Mouse (Mus musculus) limb, embryonic 10.5 days (tissue): ENCODE results near the gene Rubcnl. TPM values are rescaled to one million over a fixed set of nuclear protein-coding genes. Genes with fewer than 3 reads are reported as not detected.
A peak's percentile ranks its signal among the peaks of the same experiment; 100 is the strongest.

Source experiments
- DNase-seq: peaks from one replicate; pipeline ENCODE4 v3.0.0-alpha.2; 2017; ENCODE audit warnings: low spot score
- H3K27ac ChIP-seq: fragments of 300-500 bp; sonication (generic); 2 replicates; pipeline ENCODE4 v1.5.1; 2016; ENCODE audit warnings: mild to moderate bottlenecking
- H3K27me3 ChIP-seq: fragments of 300-500 bp; sonication (generic); 2 replicates; pipeline ENCODE4 v1.6.1; 2016; ENCODE audit warnings: low read depth, mild to moderate bottlenecking; ENCODE audit not compliant: poor library complexity, severe bottlenecking
- H3K36me3 ChIP-seq: fragments of 300-500 bp; sonication (generic); 2 replicates; pipeline ENCODE4 v1.6.1; 2016; ENCODE audit warnings: mild to moderate bottlenecking, moderate library complexity
- H3K4me1 ChIP-seq: fragments of 300-500 bp; sonication (generic); 2 replicates; pipeline ENCODE4 v1.6.1; 2016
- H3K4me3 ChIP-seq: fragments of 300-500 bp; sonication (generic); 2 replicates; pipeline ENCODE4 v1.5.1; 2016; ENCODE audit warnings: mild to moderate bottlenecking, moderate library complexity
- H3K9me3 ChIP-seq: fragments of 300-500 bp; sonication (generic); replicated peaks from 2 replicates; pipeline ENCODE4 v1.6.1; 2016; ENCODE audit warnings: mild to moderate bottlenecking
- WGBS: fragments of 180-500 bp; shearing (Covaris S2); methylation state at CpG from one replicate; pipeline ENCODE4 v1.1.7; 2016; 5-methylcytosine and 5-hydroxymethylcytosine counted together
- polyA plus RNA-seq: library from polyadenylated mRNA; unstranded; fragments of >200 nt; fragmentation: Nextera tagmentation; extraction: Ambion mirVana; gene quantifications from 2 replicates; pipeline ENCODE4 v1.2.1, GENCODE M21; 2016

Gene Rubcnl
- polyA plus RNA-seq, 1 experiment from 2014 or later, result 0.30 TPM

DNA sequence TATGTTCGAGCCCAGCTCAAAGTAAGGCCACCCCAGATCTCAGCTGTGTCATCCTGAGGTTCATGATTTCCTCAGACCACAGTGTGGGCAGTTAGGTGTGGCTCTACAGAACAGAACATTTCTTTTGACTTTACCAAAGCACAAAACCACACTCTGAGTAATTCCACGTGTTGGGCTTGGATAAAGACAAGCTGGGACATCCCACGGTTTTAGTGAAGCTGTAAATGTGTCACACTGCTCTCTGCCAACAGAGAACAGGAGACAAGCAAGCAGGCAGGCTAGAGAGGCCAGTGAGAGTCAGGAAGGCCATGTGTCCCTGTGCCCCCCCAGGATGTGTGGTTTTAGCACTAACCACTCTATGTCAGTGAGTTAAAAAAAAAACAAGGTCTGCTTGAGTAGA lies 19.3 kb upstream of the Rubcnl start:
- Histone ChIP-seq H3K4me3 (no peak overlapping the region), H3K27ac (no peak overlapping the region), H3K4me1 (no peaks in the 10 kb centered on the region), H3K27me3 (no peaks in the 10 kb centered on the region), H3K9me3 (no peaks in the 10 kb centered on the region), H3K36me3 (no peaks in the 10 kb centered on the region)
- WGBS, result 48% methylated on average over 3 of the region's 3 CpGs
- DNase-seq, result no peak

DNA sequence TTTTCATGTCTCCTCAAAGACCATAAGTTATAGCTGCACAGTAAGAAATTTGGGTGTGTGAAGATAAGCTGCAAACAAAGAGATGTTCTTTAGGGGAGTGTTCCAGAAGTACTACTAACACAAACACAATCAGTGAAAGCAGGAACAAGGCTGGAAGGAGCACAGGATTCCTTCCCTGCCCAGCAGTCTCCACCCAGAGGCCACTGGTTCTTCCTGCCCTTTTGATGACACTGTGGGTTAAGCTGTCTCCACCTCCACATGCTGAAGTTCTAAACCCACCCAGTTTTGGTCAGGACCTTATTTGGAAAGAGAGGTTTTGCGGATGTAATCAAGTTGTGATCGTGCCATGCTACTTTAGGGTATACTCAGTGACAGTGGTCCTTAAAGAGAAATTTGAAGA lies 18.8 kb upstream of the Rubcnl start:
- no peak overlapping the region for H3K27ac ChIP-seq
- H3K9me3 ChIP-seq, result no peaks in the 10 kb centered on the region
- H3K27me3 ChIP-seq, result no peaks in the 10 kb centered on the region
- H3K4me3 ChIP-seq, result no peak overlapping the region
- H3K4me1 ChIP-seq, result no peaks in the 10 kb centered on the region
- H3K36me3 ChIP-seq, result no peaks in the 10 kb centered on the region
- no peak for DNase-seq
- 96% methylated on average over 2 of the region's 2 CpGs for WGBS

DNA sequence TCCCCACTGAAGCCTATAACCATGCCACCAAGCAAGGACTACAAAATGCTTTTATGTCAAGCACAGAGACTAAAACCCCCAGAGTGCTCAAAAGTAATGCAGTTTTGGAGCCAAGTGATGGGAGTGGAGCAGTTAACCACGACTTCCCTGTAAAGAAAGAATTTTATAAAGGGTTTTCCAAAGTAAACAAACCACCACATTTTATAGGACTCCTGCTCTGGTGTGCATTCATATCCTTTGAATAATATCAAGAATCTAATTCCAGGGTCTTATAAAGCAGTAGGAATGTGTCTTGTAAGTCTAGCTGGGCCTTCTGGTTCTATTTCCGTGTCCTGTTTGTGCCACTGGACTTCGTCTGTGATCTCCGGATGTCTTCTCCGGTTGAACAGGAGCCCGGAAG lies 14.5 kb upstream of the Rubcnl start:
- Histone ChIP-seq H3K4me3 (no peak overlapping the region), H3K4me1 (no peaks in the 10 kb centered on the region), H3K36me3 (no peaks in the 10 kb centered on the region), H3K27ac (no peak overlapping the region), H3K9me3 (no peaks in the 10 kb centered on the region), H3K27me3 (no peaks in the 10 kb centered on the region)
- 91% methylated on average over 6 of the region's 6 CpGs for WGBS
- no peak for DNase-seq

DNA sequence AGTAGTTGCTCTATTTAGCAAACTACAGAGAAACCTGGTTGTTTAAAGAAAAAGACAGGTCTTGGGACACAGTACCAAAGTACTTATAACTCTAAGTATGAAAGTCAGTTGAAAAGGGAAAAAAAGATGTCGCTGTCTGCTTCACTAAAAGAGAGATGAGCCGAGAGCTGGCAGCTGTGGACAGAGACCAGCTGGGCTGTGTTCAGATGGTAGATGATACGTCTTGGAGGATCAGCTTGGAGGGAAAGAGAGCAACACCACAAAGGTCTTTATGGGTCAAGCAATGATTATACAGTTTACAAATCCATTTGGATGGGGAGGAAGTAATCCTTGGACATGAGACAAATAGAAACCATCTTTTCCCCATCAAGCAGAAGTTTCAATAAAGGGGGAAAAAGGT lies 12.5 kb upstream of the Rubcnl start:
- H3K27ac ChIP-seq, result no peak overlapping the region
- DNase-seq, result no peak
- no peaks in the 10 kb centered on the region for H3K9me3 ChIP-seq
- H3K4me3 ChIP-seq, result no peak overlapping the region
- WGBS, result 80% methylated on average over 3 of the region's 3 CpGs
- H3K27me3 ChIP-seq, result no peaks in the 10 kb centered on the region
- no peaks in the 10 kb centered on the region for H3K36me3 ChIP-seq
- H3K4me1 ChIP-seq, result no peaks in the 10 kb centered on the region

DNA sequence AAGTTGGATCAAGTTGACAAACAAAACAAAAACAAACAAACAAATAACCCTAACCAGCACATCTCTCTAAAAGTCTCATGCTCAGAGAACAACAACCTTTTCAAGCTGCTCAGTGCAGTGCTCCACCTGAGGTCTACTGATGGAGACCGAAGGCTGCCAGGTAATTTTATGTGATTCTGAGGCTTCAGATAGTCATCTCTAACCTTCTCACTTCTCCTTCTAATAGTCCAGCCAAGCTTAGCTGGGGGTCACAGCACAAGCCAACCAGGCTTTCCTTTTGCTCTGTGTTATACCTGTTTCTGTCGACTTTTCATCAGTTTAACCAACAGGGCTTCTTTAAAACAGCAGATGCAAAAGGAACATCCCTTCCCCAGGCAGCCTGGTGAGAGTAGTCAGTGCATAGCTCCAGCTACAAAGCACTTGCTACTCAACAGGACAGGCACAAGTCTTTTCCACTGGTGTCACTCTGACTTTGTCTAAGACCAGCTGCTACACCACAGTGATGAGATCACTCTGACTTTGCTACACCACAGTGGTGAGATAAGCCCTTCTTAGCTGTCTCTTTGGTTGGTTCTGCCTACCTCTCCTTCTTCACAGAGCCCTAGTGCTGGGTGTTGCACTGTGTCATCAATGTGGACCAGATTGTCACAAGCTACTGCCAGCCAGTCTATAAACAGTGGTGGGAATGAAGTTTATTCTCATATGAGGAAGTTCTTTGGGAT lies 10.2 kb upstream of the Rubcnl start:
- H3K36me3 ChIP-seq, result no peaks in the 10 kb centered on the region
- no peak for DNase-seq
- no peak overlapping the region for H3K4me3 ChIP-seq
- no peaks in the 10 kb centered on the region for H3K9me3 ChIP-seq
- H3K4me1 ChIP-seq, result no peaks in the 10 kb centered on the region
- 89% methylated on average over 2 of the region's 2 CpGs for WGBS
- H3K27ac ChIP-seq, result no peak overlapping the region
- no peaks in the 10 kb centered on the region for H3K27me3 ChIP-seq

DNA sequence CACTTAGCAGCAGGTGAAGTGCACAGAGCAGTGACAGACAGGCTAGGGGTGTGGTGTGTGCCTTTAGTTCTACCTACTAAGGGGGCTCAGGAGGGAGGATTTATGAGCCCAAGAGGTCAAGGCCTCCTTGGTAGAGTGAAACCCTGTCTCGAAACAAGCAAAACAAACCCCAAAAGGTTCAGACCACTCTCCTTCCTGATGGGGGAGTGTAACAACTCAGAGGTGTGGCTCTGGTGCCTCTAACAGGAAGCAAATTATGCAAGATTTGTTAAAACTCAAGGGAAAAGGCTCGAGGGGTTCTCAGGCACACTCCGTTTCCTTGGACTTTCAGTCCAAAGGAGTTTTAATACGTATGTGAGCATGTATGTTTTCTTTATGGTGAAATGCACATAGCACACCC lies 5.5 kb upstream of the Rubcnl start:
- DNase-seq, result no peak
- 63% methylated on average over 4 of the region's 4 CpGs for WGBS

DNA sequence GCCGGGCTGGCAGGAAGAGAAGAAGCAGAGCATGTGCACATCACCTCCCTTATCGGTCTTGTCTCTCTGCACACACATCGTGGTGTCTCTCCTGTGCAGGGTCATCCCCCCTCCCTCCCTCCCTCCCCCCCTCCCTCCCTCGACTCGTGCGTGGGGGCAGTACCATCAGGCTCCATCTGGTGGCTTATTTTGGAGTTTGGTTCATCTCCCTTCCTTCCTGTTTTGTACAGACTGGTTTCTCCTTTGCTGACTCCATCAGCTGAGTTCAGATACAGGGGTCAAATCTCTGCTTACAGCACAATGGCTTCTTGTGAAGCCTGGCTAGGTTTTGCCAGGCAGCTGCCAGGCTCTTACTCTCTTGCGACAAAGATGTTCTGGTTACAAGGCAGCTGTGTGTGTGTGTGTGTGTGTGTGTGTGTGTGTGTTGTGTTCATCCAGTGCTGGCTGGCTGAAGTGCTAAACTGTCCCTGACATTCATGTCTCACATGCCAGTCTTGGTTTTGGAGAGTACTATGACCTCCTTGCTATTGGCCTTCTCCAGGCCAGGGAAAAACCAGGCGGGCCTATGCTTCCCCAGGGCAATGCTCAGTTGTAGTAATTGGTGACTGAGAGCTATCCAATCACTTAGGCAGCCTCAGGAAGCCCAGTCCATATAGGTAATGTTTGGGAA lies 4.7 kb upstream of the Rubcnl start:
- Histone ChIP-seq H3K27me3 (no peaks in the 10 kb centered on the region), H3K27ac (no peak overlapping the region), H3K4me1 (peaks cover 4% of the 10 kb centered on the region), H3K9me3 (no peaks in the 10 kb centered on the region), H3K4me3 (no peak overlapping the region), H3K36me3 (no peaks in the 10 kb centered on the region)
- DNase-seq, result no peak
- 48% methylated on average over 8 of the region's 8 CpGs for WGBS

More for the DNA sequence above, 5.5 kb upstream of the Rubcnl start:
- no peak overlapping the region for H3K27ac ChIP-seq
- H3K27me3 ChIP-seq, result no peaks in the 10 kb centered on the region
- no peak overlapping the region for H3K4me3 ChIP-seq
- H3K36me3 ChIP-seq, result no peaks in the 10 kb centered on the region
- H3K9me3 ChIP-seq, result no peaks in the 10 kb centered on the region
- H3K4me1 ChIP-seq, result peaks cover 4% of the 10 kb centered on the region

DNA sequence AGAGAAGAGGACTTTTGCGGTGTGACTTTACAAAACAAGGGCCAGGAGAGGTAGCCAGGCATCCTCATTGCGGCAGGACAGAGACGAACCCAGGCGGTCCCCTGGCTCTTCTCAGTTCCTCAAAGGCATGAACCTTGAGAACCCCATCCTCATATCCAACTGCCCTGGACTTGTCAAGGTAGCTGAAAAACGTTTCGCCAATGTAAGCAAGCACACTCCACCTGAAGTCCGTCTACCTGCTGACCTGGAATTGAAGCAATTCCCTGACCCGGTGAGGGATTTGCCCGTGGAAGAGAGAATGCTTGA lies 841 bp downstream of the Rubcnl start:
- Histone ChIP-seq H3K27ac (peak overlapping the region; percentile 66), H3K9me3 (no peaks in the 10 kb centered on the region), H3K4me1 (0 out of 2 replicates have a peak, but pooled peaks cover 3% of the 10 kb centered on the region), H3K27me3 (peaks cover 5% of the 10 kb centered on the region; the same call in 1 of the 2 replicates), H3K36me3 (no peaks in the 10 kb centered on the region), H3K4me3 (peak overlapping the region; percentile 65)
- 77% methylated on average over 9 of the region's 9 CpGs for WGBS
- no peak for DNase-seq

DNA sequence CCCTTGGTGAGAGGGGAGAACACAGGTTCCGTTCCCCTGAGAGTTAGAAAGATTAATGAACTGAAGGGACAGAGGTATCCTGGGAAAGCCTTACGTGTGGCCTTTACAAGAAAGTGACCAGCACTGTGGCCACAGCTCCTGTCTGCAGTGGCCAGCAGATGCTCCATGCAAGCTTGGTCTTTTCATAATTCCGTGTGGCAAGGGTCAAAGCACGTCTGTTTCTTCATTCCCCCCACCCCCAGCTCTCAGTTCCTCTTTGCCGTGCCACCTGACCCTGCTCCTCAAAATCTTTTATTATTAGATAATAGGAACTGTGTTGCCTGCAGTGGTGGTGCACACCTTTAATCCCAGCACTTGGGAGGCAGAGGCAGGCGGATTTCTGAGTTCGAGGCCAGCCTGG lies 1.4 kb downstream of the Rubcnl start:
- Histone ChIP-seq H3K27ac (no peak overlapping the region), H3K36me3 (no peaks in the 10 kb centered on the region), H3K9me3 (no peaks in the 10 kb centered on the region), H3K4me3 (no peak overlapping the region), H3K27me3 (peaks cover 5% of the 10 kb centered on the region; the same call in 1 of the 2 replicates), H3K4me1 (0 out of 2 replicates have a peak, but pooled peaks cover 3% of the 10 kb centered on the region)
- no peak for DNase-seq
- WGBS, result 91% methylated on average over 7 of the region's 7 CpGs

DNA sequence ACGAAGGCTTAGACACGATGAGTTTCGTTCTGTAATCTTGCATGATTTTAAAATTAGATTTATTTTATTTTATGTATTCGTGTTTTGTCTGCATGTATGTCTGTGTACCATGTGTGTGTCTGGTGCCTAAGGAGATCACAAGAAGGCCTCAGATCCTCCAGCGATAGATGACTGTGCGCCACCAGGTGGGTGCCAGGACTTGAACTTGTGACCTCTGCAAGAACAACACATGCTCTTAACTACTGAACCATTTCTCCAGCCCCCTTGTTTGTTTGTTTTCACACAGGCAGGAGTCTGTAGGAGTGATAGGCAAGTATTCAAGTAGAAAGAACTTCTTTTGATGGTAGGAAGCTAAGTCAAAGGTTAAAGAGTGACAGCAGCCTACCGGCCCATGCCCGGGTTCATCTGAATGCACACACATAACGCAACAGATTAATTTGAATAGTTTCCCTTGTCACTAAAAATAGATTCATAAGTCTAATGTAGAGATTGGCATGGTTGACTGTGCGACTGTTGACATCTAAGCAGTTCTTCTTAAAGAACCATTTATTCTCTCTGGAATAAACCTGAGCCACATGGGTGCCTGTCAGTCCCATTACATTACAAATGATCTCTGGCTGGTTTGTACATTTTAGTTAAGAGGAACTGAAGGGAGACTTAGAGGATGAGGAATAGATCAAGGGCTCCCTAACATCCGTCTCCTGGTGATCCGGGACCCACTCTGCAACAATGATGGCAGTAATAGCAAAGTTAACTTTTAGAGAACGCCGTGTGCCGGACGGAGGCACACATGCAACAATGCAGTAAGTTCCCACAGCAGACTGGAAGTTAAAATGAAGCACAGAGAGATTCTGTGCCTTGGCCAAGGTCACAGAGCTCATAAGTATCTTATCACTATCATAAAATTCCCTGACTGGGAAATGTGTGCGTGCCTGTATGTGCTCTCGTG lies 2.3 kb downstream of the Rubcnl start:
- Histone ChIP-seq H3K4me3 (no peak overlapping the region), H3K36me3 (no peaks in the 10 kb centered on the region), H3K27ac (no peak overlapping the region), H3K9me3 (no peaks in the 10 kb centered on the region), H3K4me1 (0 out of 2 replicates have a peak, but pooled peaks cover 3% of the 10 kb centered on the region), H3K27me3 (peaks cover 5% of the 10 kb centered on the region; the same call in 1 of the 2 replicates)
- no peak for DNase-seq
- WGBS, result 91% methylated on average over 18 of the region's 18 CpGs

DNA sequence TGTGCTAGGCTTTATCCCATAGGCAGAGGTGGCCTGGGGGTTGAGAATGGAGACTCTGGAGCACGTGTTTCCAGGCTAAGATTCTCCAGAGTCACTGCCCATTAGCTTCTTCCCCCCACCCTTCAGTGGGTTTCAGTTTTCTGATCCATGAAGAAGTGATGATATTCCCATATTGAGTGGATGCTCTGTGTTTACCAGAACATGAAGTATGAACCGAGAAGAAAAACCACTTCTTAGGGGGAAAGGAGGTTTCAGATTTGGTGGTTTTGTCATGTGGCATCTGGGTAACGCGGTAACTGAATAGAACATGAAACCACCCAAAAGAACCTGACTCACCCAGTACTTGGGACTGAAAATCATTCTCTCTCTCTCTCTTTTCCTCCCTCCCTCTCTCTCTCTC lies 3.0 kb downstream of the Rubcnl start:
- H3K9me3 ChIP-seq, result no peaks in the 10 kb centered on the region
- 84% methylated on average over 4 of the region's 4 CpGs for WGBS

DNA sequence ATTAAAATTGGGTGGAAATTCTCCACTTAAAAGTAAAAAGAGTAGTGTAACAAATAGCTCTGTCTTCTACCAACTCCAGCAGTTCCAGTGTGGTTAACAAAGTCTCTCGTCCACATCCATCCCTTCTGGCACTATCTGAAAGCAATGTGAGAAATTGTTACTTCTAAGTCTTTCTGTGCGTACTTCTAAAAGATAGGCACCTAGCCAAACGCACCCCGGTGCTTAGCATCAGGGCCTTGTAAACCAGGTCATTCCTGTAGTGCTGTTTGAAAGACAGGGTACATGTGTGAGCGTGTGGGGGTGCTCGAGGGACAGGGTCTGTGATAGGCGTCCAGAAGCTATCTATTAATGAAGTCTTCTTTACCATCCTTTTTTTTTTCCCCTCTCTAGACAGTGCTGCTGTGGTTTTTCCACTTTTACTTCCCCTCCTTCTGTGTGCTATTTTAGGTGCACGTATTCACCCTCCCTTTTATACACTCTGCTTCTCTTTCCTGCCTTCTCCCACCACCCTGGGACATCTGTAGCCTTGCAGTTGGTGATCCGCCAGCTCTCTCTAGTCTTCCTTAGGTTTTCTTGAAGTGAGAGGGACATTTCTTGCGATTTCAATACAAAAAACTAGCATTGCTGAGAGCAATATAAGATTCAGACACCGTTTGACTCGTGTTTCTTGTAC lies 4.9 kb downstream of the Rubcnl start:
- H3K4me1 ChIP-seq, result 0 out of 2 replicates have a peak, but pooled peaks cover 3% of the 10 kb centered on the region
- H3K27me3 ChIP-seq, result peaks cover 5% of the 10 kb centered on the region; the same call in 1 of the 2 replicates
- no peaks in the 10 kb centered on the region for H3K36me3 ChIP-seq
- 87% methylated on average over 12 of the region's 12 CpGs for WGBS
- DNase-seq, result no peak
- no peak overlapping the region for H3K27ac ChIP-seq
- H3K9me3 ChIP-seq, result no peaks in the 10 kb centered on the region
- no peak overlapping the region for H3K4me3 ChIP-seq

More for the DNA sequence above, 3.0 kb downstream of the Rubcnl start:
- H3K27me3 ChIP-seq, result peaks cover 5% of the 10 kb centered on the region; the same call in 1 of the 2 replicates
- no peak for DNase-seq
- 0 out of 2 replicates have a peak, but pooled peaks cover 3% of the 10 kb centered on the region for H3K4me1 ChIP-seq
- H3K4me3 ChIP-seq, result no peak overlapping the region
- no peaks in the 10 kb centered on the region for H3K36me3 ChIP-seq
- H3K27ac ChIP-seq, result no peak overlapping the region
